Mouse (Mus musculus) cortical plate, adult 2 months (tissue): ENCODE results near the gene Jpt1. TPM values are rescaled to one million over a fixed set of nuclear protein-coding genes. Genes with fewer than 3 reads are reported as not detected.
"Not testable (repeated sequence)": the region's sequence is repeated elsewhere in the genome, so short reads cannot be mapped to it uniquely, and the experiment has no call there.

ENCODE experiments used
- H3K27ac ChIP-seq: fragments of 200-500 bp; 2 replicates; pipeline ENCODE4 v1.5.1; 2012; ENCODE audit warnings: low read length, control low read depth, inconsistent platforms; ENCODE audit not compliant: insufficient read depth
- H3K4me1 ChIP-seq: fragments of 200-500 bp; 2 replicates; pipeline ENCODE4 v1.6.1; 2011; ENCODE audit warnings: low read length; ENCODE audit not compliant: control insufficient read depth, insufficient read depth
- H3K4me3 ChIP-seq: fragments of 200-500 bp; 2 replicates; pipeline ENCODE4 v1.5.1; 2011; ENCODE audit warnings: mild to moderate bottlenecking, low read length, control low read depth; ENCODE audit not compliant: insufficient read depth
- CTCF ChIP-seq: fragments of 200-500 bp; IDR thresholded peaks from 2 replicates; pipeline ENCODE4 v1.5.1; 2011; ENCODE audit warnings: mild to moderate bottlenecking, control low read depth, low read length; ENCODE audit not compliant: insufficient read depth; ENCODE audit errors: extremely low read depth
- POLR2A ChIP-seq: fragments of 200-500 bp; IDR thresholded peaks from 2 replicates; pipeline ENCODE4 v1.6.1; 2011; ENCODE audit warnings: mild to moderate bottlenecking, low read length, control low read depth; ENCODE audit not compliant: insufficient read depth; ENCODE audit errors: extremely low read depth
- polyA plus RNA-seq: library from polyadenylated mRNA; depleted of rRNA; stranded (reverse); fragments of >200 nt; gene quantifications from 2 replicates; pipeline ENCODE4 v1.2.3, GENCODE M21; 2012

Jpt1 gene
- polyA plus RNA-seq, 1 experiment = 211 TPM

DNA sequence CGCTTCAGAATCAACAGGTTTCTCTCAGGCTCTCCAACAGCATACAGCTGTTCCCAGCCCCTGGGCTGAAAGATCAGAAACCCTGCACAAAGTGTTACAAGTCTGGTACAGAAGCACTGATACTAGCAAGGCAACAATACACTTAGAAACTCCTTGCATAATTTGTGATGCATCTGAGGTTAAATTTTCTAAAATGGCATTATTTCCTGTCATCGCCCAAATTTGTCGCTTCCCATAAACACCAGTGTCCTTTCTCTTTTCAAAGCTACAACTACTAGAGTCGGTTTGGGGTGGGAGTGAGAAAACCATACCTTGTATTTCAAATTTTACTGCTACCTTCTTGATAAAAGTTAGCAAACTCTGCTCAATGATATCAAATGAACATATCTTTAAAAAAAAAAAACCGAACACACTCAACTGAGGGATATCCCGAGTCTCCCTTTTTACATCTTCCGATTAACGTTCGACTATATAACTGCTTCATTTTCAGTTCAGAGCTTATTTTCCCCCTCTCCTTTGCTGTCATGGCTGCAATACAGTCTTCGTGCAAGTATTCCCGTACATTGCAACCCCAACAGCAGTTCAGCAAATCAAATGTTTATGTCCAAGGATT is 20.7 kb upstream of the Jpt1 start:
- no peak overlapping the region for H3K27ac ChIP-seq
- no peak for TF ChIP-seq CTCF
- TF ChIP-seq POLR2A = no peak

DNA sequence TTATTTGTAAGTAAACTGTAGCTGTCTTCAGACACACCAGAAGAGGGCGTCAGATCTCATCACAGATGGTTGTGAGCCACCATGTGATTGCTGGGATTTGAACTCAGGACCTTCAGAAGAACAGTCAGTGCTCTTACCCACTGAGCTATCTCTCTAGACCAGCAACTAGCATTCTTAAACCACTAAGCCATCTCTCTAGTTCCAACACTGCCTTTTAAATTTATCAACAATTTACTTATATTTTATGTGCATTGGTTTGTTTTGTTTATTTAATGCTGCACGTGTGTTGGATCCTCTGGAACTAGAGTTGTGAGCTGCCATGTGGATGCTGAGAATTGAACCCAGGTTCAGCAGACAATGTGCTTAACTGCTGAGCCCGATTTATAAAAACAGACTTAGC is 12.3 kb upstream of the Jpt1 start:
- not testable (repeated sequence) for H3K27ac ChIP-seq, H3K4me1 ChIP-seq, H3K4me3 ChIP-seq

More for the DNA sequence above, 20.7 kb upstream of the Jpt1 start:
- Histone ChIP-seq H3K4me3 (peak overlapping the region; percentile 86), H3K4me1 (no peaks in the 10 kb centered on the region; the same call in 1 of the 2 replicates)

DNA sequence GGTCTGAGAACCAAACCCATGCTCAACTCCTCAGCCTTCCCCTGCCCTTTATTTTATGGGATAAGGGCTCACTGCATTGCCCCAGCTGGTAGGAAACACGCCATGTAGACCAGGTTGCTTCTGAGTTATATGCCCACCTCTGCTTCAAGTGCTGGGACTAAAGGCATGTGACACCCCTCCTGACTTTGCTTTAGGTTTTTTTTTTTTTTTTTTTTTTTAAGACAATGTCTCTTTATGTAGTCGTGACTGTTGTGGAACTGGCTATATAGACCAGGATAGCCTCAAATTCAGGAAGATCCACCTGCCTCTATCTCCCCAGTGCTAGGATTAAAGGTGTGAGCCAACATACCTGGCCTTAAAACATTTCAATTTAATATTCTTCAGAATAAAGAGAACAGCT is 8.5 kb upstream of the Jpt1 start:
- Histone ChIP-seq H3K4me3 (no peak overlapping the region), H3K4me1 (peaks cover 2% of the 10 kb centered on the region), H3K27ac (no peak overlapping the region)
- TF ChIP-seq POLR2A (no peak), CTCF (no peak)

DNA sequence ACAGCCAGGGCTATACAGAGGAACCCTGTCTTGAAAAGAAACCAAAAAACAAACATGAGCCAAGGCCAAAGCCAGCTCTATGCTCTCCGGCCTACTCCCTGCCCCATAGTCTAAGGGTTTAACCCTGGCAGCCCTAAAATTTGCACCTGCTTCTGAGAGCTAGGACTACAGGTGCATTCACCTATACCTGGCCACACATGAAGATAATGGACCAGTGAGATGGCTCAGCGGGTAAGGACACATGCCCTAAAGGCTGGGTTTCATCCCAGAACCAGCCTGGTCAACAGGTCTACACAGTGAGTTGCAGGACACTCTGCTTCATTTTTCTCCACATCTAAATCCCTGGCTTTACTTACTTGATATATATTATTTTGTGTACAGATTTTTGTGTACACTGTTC is 8.1 kb upstream of the Jpt1 start:
- H3K4me3 ChIP-seq = no peak overlapping the region
- H3K4me1 ChIP-seq = peaks cover 2% of the 10 kb centered on the region
- no peak overlapping the region for H3K27ac ChIP-seq
- TF ChIP-seq CTCF = no peak
- no peak for TF ChIP-seq POLR2A

DNA sequence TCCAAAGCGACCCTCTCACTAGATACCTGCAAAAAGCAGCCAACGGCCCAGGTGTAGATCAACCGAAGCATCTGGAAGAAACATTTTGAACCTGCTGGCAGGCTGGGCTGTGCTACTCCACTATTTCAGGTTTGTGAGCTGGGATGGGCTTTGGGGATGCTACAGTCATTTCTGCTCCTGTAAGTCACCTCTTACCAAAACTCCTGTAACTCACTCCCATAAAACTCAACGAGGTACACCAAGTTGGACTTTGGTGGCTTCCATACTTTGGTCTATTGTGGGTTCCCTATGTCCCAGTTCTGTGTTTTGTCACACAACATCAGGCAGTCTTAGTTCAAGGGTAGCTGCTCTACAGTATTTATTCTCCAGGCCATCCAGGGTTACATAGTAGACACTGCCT is 6.9 kb upstream of the Jpt1 start:
- Histone ChIP-seq H3K27ac (no peak overlapping the region), H3K4me3 (no peak overlapping the region)

DNA sequence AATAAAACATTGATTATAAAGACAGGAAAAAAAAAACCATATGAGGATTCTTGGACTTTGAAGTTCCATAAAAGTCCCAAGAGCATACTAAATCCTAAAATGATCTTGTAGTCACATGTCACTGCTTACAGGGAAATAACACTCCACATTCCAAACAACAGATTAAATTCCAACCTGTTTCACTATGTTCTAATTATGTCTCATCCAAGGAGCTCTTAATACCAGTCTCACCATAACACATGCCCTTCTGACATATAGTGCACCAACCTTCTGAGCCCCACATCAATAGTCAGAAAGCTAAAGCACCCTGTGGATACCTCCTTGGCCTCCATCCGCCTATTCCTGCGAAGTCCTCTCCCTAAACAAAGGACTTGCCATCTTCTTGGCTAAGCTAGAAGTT is 6.0 kb upstream of the Jpt1 start:
- TF ChIP-seq POLR2A = no peak
- TF ChIP-seq CTCF = no peak
- peaks cover 2% of the 10 kb centered on the region for H3K4me1 ChIP-seq
- no peak overlapping the region for H3K27ac ChIP-seq
- no peak overlapping the region for H3K4me3 ChIP-seq

More for the DNA sequence above, 6.9 kb upstream of the Jpt1 start:
- peaks cover 2% of the 10 kb centered on the region for H3K4me1 ChIP-seq
- TF ChIP-seq POLR2A (no peak), CTCF (no peak)

DNA sequence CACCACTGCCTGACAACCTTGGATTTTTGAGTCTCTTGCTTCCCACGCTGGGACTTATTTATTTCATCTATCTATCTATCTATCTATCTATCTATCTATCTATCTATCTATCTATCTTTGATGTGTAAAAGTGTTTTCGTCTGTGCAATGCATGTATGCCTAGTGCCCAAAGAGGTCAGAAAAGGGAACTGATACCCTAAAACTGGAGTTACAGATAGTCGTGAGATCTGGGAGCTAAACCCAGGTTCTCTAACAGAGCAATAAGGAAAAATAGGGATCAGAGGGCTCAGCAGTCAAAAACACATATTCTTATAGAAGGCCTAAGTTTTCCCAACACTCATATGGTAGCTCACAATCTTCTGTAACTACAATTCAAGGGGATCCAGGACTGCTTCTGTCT is 5.4 kb upstream of the Jpt1 start:
- peaks cover 2% of the 10 kb centered on the region for H3K4me1 ChIP-seq
- TF ChIP-seq POLR2A = no peak
- no peak for TF ChIP-seq CTCF
- no peak overlapping the region for H3K4me3 ChIP-seq
- no peak overlapping the region for H3K27ac ChIP-seq

DNA sequence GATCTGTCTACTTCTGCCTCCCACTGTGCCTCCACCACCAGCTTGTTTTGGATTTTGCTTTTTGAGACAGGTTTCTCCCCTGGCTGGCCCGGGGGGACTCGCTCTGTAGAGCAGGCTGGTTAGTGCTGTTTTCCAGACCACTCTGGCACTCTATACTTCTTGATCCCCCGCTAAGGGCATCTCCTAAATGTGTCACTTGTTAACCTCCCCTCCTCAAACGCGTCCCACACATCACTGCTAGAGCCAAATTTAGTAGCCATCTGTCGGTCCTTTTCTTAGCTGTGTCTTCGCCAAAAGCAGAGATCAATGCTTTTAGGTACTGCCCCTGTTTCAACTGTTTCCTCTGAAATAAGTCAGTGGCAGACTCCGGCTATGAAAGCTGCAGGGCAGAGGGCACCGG is 4.5 kb upstream of the Jpt1 start:
- H3K27ac ChIP-seq = no peak overlapping the region
- H3K4me1 ChIP-seq = peaks cover 2% of the 10 kb centered on the region
- no peak for TF ChIP-seq CTCF
- TF ChIP-seq POLR2A = no peak
- H3K4me3 ChIP-seq = no peak overlapping the region

DNA sequence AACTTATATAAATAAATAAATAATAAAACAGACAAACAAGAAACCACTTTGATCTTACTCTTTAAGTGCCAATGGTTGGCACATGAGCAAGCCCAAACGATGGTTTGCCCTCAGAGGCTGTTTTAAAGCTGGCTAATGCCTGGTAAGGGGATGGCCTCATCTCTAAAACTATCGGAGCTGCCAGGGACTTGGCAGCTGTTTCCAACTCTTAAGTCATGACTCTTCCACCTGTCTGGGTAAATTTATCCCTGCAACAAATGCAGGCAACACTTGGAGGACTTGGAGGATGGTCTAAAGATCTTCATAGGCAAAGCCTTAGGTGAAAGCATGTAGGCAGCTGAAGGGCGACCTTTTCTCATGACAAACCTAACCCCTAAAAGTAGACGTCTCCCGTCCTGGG is 2.8 kb upstream of the Jpt1 start:
- Histone ChIP-seq H3K4me1 (peaks cover 8% of the 10 kb centered on the region), H3K27ac (no peak overlapping the region), H3K4me3 (no peak overlapping the region)
- TF ChIP-seq POLR2A (no peak), CTCF (no peak)

DNA sequence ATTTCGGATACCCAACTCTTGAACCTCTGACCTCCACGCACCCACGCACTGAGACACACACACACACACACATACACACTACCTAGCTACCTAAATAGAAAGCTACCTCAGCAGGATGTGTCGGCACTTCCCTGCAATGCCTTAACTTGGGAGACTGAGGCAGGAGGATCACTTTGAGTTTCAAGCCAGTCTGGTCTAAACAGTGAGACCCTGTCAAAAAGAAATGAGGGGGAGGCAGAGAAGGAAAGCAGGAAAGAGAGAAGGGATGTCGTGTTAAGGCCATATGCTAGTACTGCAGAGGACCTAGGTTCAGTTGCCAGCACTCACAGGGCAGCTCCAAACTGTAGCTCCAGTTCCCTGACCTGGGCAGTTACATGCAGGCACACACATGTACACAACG is 834 bp upstream of the Jpt1 start:
- Histone ChIP-seq H3K4me1 (peaks cover 13% of the 10 kb centered on the region), H3K4me3 (no peak overlapping the region), H3K27ac (no peak overlapping the region)
- no peak for TF ChIP-seq CTCF
